Mouse (Mus musculus) erythroblast, embryonic 14.5 days (primary cell): ENCODE results near the gene Zfp422.

ENCODE experiments used
- GATA1 ChIP-seq: IDR thresholded peaks from 2 replicates; pipeline ENCODE4 v1.6.1; 2012; ENCODE audit warnings: low read length, inconsistent platforms, mixed read lengths
- TAL1 ChIP-seq: IDR thresholded peaks from 3 replicates; pipeline ENCODE4 v1.6.1; 2012; ENCODE audit warnings: low read length, inconsistent platforms, mixed read lengths

DNA sequence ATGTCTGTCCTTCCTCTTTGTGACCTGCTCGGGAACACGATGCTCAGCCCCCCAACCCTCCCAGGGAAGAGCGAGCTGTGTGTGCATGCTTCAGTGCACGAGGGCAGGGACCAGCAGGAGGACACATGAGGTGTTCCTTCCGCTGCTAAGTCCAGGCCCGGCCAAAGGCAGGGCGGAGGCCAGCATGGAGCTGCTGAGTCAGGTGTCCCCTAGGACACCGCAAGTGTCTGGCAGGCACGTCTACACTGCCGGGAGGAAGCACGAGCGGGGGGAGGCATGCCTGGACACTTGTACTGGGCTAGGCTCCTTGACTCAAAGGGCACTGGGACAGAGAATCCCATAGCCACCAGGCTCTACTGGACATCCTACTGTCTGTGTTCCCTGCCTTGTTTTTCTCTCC lies 19.0 kb upstream of the Zfp422 start:
- TF ChIP-seq TAL1 (no peak), GATA1 (no peak)
